Mouse (Mus musculus): Measurements from ENCODE around the gene Serpinb1a. TPM values are rescaled to one million over a fixed set of nuclear protein-coding genes. Genes with fewer than 3 reads are reported as not detected.
"Not testable (repeated sequence)": the region's sequence is repeated elsewhere in the genome, so short reads cannot be mapped to it uniquely, and the experiment has no call there.

Gene Serpinb1a
- polyA plus RNA-seq, 1 experiment from 2014 or later: 33.2 TPM

DNA sequence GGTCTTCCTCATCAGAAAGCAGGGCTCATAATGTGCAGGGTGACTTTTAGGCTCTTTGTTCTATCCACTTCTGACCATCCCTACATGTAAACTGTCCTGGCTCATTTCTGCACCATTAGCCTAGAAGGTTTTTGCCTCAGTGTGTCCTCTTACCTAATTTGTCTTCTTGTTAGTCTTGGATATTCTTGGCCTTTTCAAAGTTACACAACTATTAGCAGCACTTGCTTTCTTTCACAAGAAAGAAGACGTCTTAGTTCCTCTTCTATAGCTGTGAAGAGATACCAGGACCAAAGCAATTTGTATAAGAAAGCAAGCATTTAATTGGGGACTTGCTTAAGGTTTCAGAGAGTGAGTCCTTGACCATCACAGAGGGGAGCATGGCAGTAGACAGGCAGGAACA lies 22.9 kb upstream of the Serpinb1a start:
- 58% methylated on average over 1 of the region's 1 CpGs for WGBS
- no peak for ATAC-seq
- no peaks in the 10 kb centered on the region for H3K4me1 ChIP-seq (ENCODE audit: insufficient read depth, low read depth, low read length)
- H3K4me2 ChIP-seq (replicated peaks; ENCODE audit: low read depth, low read length): no peak overlapping the region
- H3K27me3 ChIP-seq (replicated peaks; ENCODE audit: insufficient read depth, low read length): no peaks in the 10 kb centered on the region
- no peak for DNase-seq (ENCODE audit: low spot score)
- H3K27ac ChIP-seq (ENCODE audit: low read length): no peak overlapping the region
- no peaks in the 10 kb centered on the region for H3K36me3 ChIP-seq (ENCODE audit: insufficient read depth, low read length)
- H3K4me3 ChIP-seq (ENCODE audit: low read depth, low read length): no peak overlapping the region
- TF ChIP-seq EP300 (IDR thresholded peaks at IDR 0.05) (no peak), CTCF (IDR thresholded peaks at IDR 0.05) (no peak)
- H3K9me3 ChIP-seq (ENCODE audit: low read length): no peaks in the 10 kb centered on the region
- H3K9ac ChIP-seq (replicated peaks; ENCODE audit: low read depth): no peak overlapping the region

DNA sequence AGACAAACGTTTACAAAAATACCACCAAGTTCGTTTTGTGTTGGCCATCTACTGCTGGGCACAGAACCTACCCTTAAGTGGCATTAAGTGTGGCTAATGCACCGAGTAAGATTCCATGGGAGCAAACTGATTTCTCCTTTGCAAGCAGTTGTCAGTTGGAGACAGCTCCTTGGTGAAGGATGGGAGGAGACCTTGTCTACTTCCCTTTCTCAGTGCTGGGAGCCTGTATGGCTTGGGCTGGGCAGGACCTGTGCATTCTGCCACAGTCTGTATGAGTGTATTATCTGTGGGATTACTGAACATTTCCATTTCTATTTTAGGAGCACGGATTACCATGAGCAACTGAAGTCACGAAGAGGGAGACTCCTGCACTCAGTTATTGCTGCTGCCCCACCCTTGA lies 17.9 kb upstream of the Serpinb1a start:
- DNase-seq (ENCODE audit: low spot score) (no peak), ATAC-seq (no peak)
- no peak overlapping the region for H3K4me2 ChIP-seq (replicated peaks; ENCODE audit: low read depth, low read length)
- no peaks in the 10 kb centered on the region for H3K36me3 ChIP-seq (ENCODE audit: insufficient read depth, low read length)
- no peak overlapping the region for H3K4me3 ChIP-seq (ENCODE audit: low read depth, low read length)
- no peak for TF ChIP-seq EP300 (IDR thresholded peaks at IDR 0.05)
- no peak for TF ChIP-seq CTCF (IDR thresholded peaks at IDR 0.05)
- no peaks in the 10 kb centered on the region for H3K27me3 ChIP-seq (replicated peaks; ENCODE audit: insufficient read depth, low read length)
- H3K9ac ChIP-seq (replicated peaks; ENCODE audit: low read depth): no peak overlapping the region
- H3K4me1 ChIP-seq (ENCODE audit: insufficient read depth, low read depth, low read length): no peaks in the 10 kb centered on the region
- H3K9me3 ChIP-seq (ENCODE audit: low read length): no peaks in the 10 kb centered on the region
- H3K27ac ChIP-seq (ENCODE audit: low read length): no peak overlapping the region
- WGBS: 60% methylated on average over 5 of the region's 5 CpGs

DNA sequence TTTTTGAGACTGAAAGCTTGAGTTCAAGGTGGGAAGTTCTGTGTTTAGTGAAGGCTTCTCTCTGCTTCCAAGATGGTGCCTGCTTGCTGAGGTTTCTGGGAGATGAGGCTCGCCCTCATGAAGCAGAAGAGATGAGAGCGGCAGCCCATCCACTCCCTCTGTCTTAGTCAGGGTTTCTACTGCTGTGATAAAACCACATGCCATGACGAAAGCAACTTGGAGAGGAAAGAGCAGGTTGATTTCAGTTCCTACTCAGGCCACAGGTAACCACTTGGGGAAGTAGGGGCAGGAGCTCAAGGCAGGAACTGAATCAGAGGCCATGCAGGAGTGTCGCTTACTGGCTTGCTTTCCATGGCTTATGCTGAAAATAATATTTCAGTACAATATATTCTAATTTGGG lies 17.2 kb upstream of the Serpinb1a start:
- not testable (repeated sequence) for H3K36me3 ChIP-seq (ENCODE audit: insufficient read depth, low read length); H3K27ac ChIP-seq (ENCODE audit: low read length); H3K9me3 ChIP-seq (ENCODE audit: low read length); H3K4me1 ChIP-seq (ENCODE audit: insufficient read depth, low read depth, low read length); H3K27me3 ChIP-seq (replicated peaks; ENCODE audit: insufficient read depth, low read length); H3K9ac ChIP-seq (replicated peaks; ENCODE audit: low read depth); H3K4me3 ChIP-seq (ENCODE audit: low read depth, low read length); H3K4me2 ChIP-seq (replicated peaks; ENCODE audit: low read depth, low read length); DNase-seq (ENCODE audit: low spot score); ATAC-seq
- 73% methylated on average over 4 of the region's 4 CpGs for WGBS

DNA sequence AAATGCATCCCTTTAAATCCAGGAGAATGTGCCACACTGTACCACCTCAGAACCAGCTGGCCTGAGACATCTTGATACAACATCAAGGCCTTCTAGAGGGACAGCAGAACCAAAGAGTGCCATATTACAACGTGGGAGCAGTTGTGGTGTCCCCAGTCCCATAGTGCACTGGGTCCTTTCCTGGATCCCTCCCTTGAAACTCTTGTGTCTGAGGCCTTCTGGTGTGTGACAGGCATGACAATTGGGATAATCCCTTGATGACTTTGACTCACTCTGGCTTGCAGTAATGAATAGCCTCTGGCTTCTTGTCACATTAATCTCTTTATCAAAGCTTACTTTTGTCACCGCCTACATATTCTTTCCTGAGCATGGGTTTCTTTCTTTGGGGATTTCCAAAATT lies 16.0 kb upstream of the Serpinb1a start:
- no peak overlapping the region for H3K4me2 ChIP-seq (replicated peaks; ENCODE audit: low read depth, low read length)
- no peak overlapping the region for H3K9ac ChIP-seq (replicated peaks; ENCODE audit: low read depth)
- no peak for ATAC-seq
- no peaks in the 10 kb centered on the region for H3K36me3 ChIP-seq (ENCODE audit: insufficient read depth, low read length)
- no peaks in the 10 kb centered on the region for H3K27me3 ChIP-seq (replicated peaks; ENCODE audit: insufficient read depth, low read length)
- 70% methylated on average over 2 of the region's 2 CpGs for WGBS
- no peaks in the 10 kb centered on the region for H3K4me1 ChIP-seq (ENCODE audit: insufficient read depth, low read depth, low read length)
- no peak for DNase-seq (ENCODE audit: low spot score)
- no peak overlapping the region for H3K4me3 ChIP-seq (ENCODE audit: low read depth, low read length)
- no peak overlapping the region for H3K27ac ChIP-seq (ENCODE audit: low read length)
- H3K9me3 ChIP-seq (ENCODE audit: low read length): no peaks in the 10 kb centered on the region
- TF ChIP-seq CTCF (IDR thresholded peaks at IDR 0.05): no peak
- TF ChIP-seq EP300 (IDR thresholded peaks at IDR 0.05): no peak

DNA sequence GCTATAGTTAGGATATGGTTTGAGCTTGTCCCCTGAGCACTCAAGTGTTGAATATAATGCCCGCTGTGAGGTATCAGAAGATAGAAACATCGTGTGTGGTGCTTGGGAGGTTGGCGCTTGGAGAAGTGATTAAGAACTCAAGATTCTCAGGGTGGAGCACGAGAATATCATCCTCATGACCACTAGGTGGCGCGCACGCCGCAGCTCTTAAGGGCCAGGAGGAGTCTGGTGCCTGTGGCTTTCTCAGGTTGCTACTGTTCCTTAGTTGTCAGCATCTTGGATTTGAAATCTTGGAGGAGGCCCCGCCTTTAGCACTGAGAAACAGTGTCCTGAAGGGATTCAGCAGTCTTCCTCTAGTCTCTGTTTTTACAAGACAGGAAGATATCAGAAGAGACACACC lies 15.5 kb upstream of the Serpinb1a start:
- ATAC-seq (no peak), DNase-seq (ENCODE audit: low spot score) (peak; percentile 80)
- Histone ChIP-seq H3K36me3 (ENCODE audit: insufficient read depth, low read length) (no peaks in the 10 kb centered on the region), H3K4me3 (ENCODE audit: low read depth, low read length) (no peak overlapping the region), H3K9ac (replicated peaks; ENCODE audit: low read depth) (no peak overlapping the region), H3K9me3 (ENCODE audit: low read length) (no peaks in the 10 kb centered on the region), H3K4me1 (ENCODE audit: insufficient read depth, low read depth, low read length) (no peaks in the 10 kb centered on the region), H3K27me3 (replicated peaks; ENCODE audit: insufficient read depth, low read length) (no peaks in the 10 kb centered on the region), H3K4me2 (replicated peaks; ENCODE audit: low read depth, low read length) (no peak overlapping the region), H3K27ac (ENCODE audit: low read length) (no peak overlapping the region)
- WGBS: 3% methylated on average over 9 of the region's 9 CpGs
- TF ChIP-seq CTCF (IDR thresholded peaks at IDR 0.05) (peak; percentile 91), EP300 (IDR thresholded peaks at IDR 0.05) (no peak)

DNA sequence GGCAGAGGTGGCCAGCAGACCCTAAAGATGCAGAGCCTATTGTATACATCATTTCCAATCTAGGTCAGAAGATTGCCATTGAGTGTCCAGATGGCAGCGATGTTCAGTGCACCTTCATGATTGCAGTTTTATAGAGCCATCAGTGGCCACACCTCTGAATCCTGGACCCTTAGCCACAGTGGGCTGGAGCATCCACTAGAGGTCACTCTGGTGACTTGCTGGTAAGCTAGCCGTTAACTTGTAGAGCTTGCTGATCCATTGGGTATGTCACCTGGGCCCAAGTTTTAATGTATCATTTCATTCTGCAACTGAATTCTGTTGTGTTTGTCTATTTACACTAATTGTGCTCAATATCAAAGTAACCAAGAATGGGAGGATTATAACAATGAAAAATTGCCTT lies 14.6 kb upstream of the Serpinb1a start:
- H3K9me3 ChIP-seq (ENCODE audit: low read length): no peaks in the 10 kb centered on the region
- no peak overlapping the region for H3K9ac ChIP-seq (replicated peaks; ENCODE audit: low read depth)
- no peak for DNase-seq (ENCODE audit: low spot score)
- no peak overlapping the region for H3K4me3 ChIP-seq (ENCODE audit: low read depth, low read length)
- no peaks in the 10 kb centered on the region for H3K4me1 ChIP-seq (ENCODE audit: insufficient read depth, low read depth, low read length)
- H3K27ac ChIP-seq (ENCODE audit: low read length): no peak overlapping the region
- H3K27me3 ChIP-seq (replicated peaks; ENCODE audit: insufficient read depth, low read length): no peaks in the 10 kb centered on the region
- ATAC-seq: no peak
- H3K4me2 ChIP-seq (replicated peaks; ENCODE audit: low read depth, low read length): no peak overlapping the region
- 41% methylated on average over 2 of the region's 2 CpGs for WGBS
- TF ChIP-seq EP300 (IDR thresholded peaks at IDR 0.05) (no peak), CTCF (IDR thresholded peaks at IDR 0.05) (peak; percentile 47)
- no peaks in the 10 kb centered on the region for H3K36me3 ChIP-seq (ENCODE audit: insufficient read depth, low read length)

DNA sequence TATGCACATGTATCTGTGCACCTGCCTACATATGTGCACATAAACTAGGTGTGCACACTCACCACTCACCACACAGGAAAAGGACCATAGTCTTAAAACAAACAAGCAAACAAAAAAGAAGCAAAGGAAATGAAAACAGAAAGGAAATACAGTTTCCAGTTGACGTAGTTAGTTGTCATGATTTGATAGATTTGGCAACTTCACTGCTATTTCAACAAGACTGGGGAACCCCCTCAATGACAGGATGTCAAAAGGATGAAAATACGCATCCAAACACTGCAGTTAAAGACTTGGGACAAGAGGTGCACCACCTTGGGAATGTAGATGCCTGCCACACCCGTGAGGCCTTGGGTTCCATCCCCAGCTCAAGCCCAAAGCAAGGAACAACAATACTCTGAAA lies 13.5 kb upstream of the Serpinb1a start:
- H3K9ac ChIP-seq (replicated peaks; ENCODE audit: low read depth); H3K9me3 ChIP-seq (ENCODE audit: low read length); DNase-seq (ENCODE audit: low spot score); H3K27ac ChIP-seq (ENCODE audit: low read length); H3K27me3 ChIP-seq (replicated peaks; ENCODE audit: insufficient read depth, low read length); ATAC-seq; H3K36me3 ChIP-seq (ENCODE audit: insufficient read depth, low read length); H3K4me2 ChIP-seq (replicated peaks; ENCODE audit: low read depth, low read length); H3K4me3 ChIP-seq (ENCODE audit: low read depth, low read length); H3K4me1 ChIP-seq (ENCODE audit: insufficient read depth, low read depth, low read length): not testable (repeated sequence)
- 86% methylated on average over 2 of the region's 3 CpGs for WGBS

Measured in lung, postnatal 0 days (tissue).